Mouse (Mus musculus) liver, embryonic 11.5 days (tissue): ENCODE data around the gene Twnk. TPM values are rescaled to one million over a fixed set of nuclear protein-coding genes. Genes with fewer than 3 reads are reported as not detected.

ENCODE experiments used
- ATAC-seq: fragments of 200-750 bp; cut with Nextera tagmentation; replicated peaks from 2 replicates; pipeline ENCODE4 v1.8.0; 2017; ENCODE audit warnings: moderate number of reproducible peaks, mild to moderate bottlenecking, moderate TSS enrichment, moderate library complexity; ENCODE audit not compliant: low FRiP score
- DNase-seq: peaks from one replicate; pipeline ENCODE4 v3.0.0-alpha.2; 2017; ENCODE audit warnings: low spot score
- H3K27ac ChIP-seq: fragments of 300-500 bp; sonication (generic); 2 replicates; pipeline ENCODE4 v1.5.1; 2014; ENCODE audit warnings: mild to moderate bottlenecking, low read depth, low read length, control low read depth
- H3K27me3 ChIP-seq: fragments of 300-500 bp; sonication (generic); replicated peaks from 2 replicates; pipeline ENCODE4 v1.6.1; 2014; ENCODE audit warnings: low read length, mixed read lengths; ENCODE audit not compliant: control insufficient read depth, insufficient read depth
- H3K36me3 ChIP-seq: fragments of 300-500 bp; sonication (generic); 2 replicates; pipeline ENCODE4 v1.6.1; 2014; ENCODE audit warnings: mild to moderate bottlenecking, low read length, moderate library complexity, mixed read lengths; ENCODE audit not compliant: control insufficient read depth, insufficient read depth
- H3K4me1 ChIP-seq: fragments of 300-500 bp; sonication (generic); replicated peaks from 2 replicates; pipeline ENCODE4 v1.6.1; 2014; ENCODE audit warnings: low read length, mixed read lengths; ENCODE audit not compliant: control insufficient read depth, insufficient read depth
- H3K4me2 ChIP-seq: fragments of 300-500 bp; sonication (generic); 2 replicates; pipeline ENCODE4 v1.6.1; 2014; ENCODE audit warnings: mild to moderate bottlenecking, control low read depth, moderate library complexity
- H3K4me3 ChIP-seq: fragments of 300-500 bp; sonication (generic); 2 replicates; pipeline ENCODE4 v1.5.1; 2014; ENCODE audit warnings: low read depth, low read length, control low read depth
- H3K9ac ChIP-seq: fragments of 300-500 bp; sonication (generic); 2 replicates; pipeline ENCODE4 v1.6.1; 2014; ENCODE audit warnings: low read depth, low read length, control low read depth
- H3K9me3 ChIP-seq: fragments of 300-500 bp; sonication (generic); 2 replicates; pipeline ENCODE4 v1.6.1; 2016; ENCODE audit warnings: low read length, inconsistent platforms, mixed read lengths; ENCODE audit not compliant: control insufficient read depth
- WGBS: fragments of 180-500 bp; shearing (Covaris S2); extraction: QIAGEN DNeasy Blood & Tissue Kit; methylation state at CpG from one replicate; pipeline ENCODE4 v1.1.7; 2014; 5-methylcytosine and 5-hydroxymethylcytosine counted together
- polyA plus RNA-seq: library from polyadenylated mRNA; unstranded; fragments of >200 nt; fragmentation: Nextera tagmentation; extraction: Ambion mirVana; gene quantifications from 2 replicates; pipeline ENCODE4 v1.2.1, GENCODE M21; 2014

Twnk gene
- polyA plus RNA-seq, 1 experiment from 2014 or later: 25.1 TPM

DNA sequence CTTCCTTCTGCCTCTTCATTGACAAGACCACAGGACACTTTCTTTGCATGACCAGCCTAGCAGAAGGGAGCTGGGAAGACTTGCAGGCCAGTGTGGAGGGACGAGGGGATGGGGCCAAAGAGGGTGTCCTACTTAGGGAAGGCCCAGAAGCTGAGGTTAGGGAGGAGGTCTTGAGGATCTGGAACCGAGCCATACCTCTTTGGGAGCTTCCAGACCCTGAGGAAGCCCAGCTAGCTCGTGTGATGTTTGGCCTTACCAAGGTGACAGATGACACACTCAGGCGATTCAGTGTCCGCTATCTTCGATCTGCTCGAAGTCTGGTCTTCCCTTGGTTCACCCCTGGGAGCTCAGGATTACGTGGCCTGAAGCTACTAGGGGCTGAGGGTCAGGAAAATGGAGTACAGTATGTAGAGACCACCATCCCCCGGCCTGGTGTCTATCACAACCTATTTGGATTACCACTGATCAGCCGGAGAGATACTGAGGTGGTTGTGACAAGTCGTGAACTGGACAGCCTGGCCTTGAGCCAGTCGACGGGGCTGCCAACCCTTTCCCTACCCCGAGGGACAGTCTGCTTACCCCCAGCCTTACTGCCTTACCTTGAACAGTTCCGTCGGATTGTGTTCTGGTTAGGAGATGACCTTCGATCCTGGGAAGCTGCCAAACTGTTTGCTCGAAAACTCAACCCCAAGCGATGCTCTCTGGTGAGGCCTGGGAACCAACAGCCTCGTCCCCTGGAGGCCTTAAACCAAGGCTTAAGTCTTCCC lies 2.1 kb downstream of the Twnk start:
- Histone ChIP-seq H3K9me3 (no peaks in the 10 kb centered on the region), H3K9ac (peak overlapping the region; percentile 82), H3K36me3 (peaks cover 46% of the 10 kb centered on the region), H3K27ac (0 out of 2 replicates have a peak overlapping the region, but pooled peaks have one; percentile 55), H3K27me3 (no peaks in the 10 kb centered on the region), H3K4me1 (peaks cover 20% of the 10 kb centered on the region), H3K4me3 (peak overlapping the region; percentile 96), H3K4me2 (peak overlapping the region; percentile 87)
- WGBS: 84% methylated on average over 20 of the region's 20 CpGs
- DNase-seq (no peak), ATAC-seq (no peak)

GRCm38 (mm10) chr19:45010646-45011045 lies 5.2 kb downstream of the Twnk start:
- DNase-seq: no peak
- no peaks in the 10 kb centered on the region for H3K9me3 ChIP-seq
- no peak overlapping the region for H3K27ac ChIP-seq
- no peaks in the 10 kb centered on the region for H3K27me3 ChIP-seq
- 83% methylated on average over 4 of the region's 4 CpGs for WGBS
- peaks cover 30% of the 10 kb centered on the region for H3K4me1 ChIP-seq
- H3K36me3 ChIP-seq: peaks cover 39% of the 10 kb centered on the region
- no peak overlapping the region for H3K4me3 ChIP-seq
- no peak overlapping the region for H3K9ac ChIP-seq
- no peak for ATAC-seq
- H3K4me2 ChIP-seq: no peak overlapping the region

- Histone ChIP-seq H3K27me3 (no peaks in the 10 kb centered on the region), H3K4me2 (no peak overlapping the region; the same call in 1 of the 2 replicates), H3K4me3 (no peak overlapping the region), H3K9me3 (no peaks in the 10 kb centered on the region), H3K9ac (no peak overlapping the region), H3K36me3 (peaks cover 39% of the 10 kb centered on the region), H3K27ac (no peak overlapping the region), H3K4me1 (peaks cover 42% of the 10 kb centered on the region)
- no peak for ATAC-seq
- no peak for DNase-seq
- 86% methylated on average over 8 of the region's 8 CpGs for WGBS
These were observed 6.8 kb downstream of the Twnk start for GRCm38 (mm10) chr19:45012219-45012618.

GRCm38 (mm10) chr19:45012636-45013035 lies 7.2 kb downstream of the Twnk start:
- H3K27me3 ChIP-seq: no peaks in the 10 kb centered on the region
- H3K36me3 ChIP-seq: peaks cover 37% of the 10 kb centered on the region
- H3K9ac ChIP-seq: no peak overlapping the region
- ATAC-seq (no peak), DNase-seq (no peak)
- H3K4me3 ChIP-seq: no peak overlapping the region
- peaks cover 38% of the 10 kb centered on the region for H3K4me1 ChIP-seq
- no peaks in the 10 kb centered on the region for H3K9me3 ChIP-seq
- 0 out of 2 replicates have a peak overlapping the region, but pooled peaks have one; percentile 21 for H3K27ac ChIP-seq
- no peak overlapping the region; the same call in 1 of the 2 replicates for H3K4me2 ChIP-seq
- WGBS: 52% methylated on average over 6 of the region's 6 CpGs

GRCm38 (mm10) chr19:45013581-45014225 lies 8.2 kb downstream of the Twnk start:
- 43% methylated on average over 6 of the region's 6 CpGs for whole genome bisulfite sequencing

DNA sequence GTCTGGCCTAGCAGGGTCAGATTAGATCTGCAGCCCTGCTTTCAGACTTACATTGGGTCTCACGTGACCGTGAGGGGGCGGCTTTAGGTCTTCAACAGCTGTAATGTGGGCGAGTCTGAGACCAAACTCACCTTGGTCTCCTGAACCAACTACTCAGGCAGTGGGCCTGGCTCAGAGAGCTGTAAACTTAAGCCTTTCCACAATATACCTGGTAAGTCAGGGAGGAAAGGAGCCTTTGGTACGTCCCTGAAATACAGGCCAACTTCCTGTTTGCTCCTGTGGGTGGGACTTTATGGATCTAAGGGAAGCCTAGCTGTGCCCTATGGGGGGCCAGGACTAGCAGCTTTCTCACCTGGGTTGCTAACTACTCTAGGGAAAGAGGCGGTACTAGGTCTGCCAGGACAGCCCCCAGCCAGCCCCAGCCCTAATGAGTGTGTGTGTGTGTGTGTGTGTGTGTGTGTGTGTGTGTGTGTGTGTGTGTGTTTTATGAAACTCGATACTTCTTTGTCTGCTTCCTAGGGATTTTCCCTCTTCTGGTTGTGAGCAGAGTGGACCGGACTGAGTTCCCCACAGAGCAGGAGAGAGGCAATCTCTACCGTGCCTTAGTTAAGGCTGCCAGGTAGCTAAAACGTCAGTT lies 9.0 kb downstream of the Twnk start, which contains the start of gene Lzts2:
Lzts2 (plus strand) TSS at position 80 of the 637 bp plus-strand sequence.
- Histone ChIP-seq H3K9ac (peak within 1 kb of the TSS; percentile 83), H3K4me1 (peaks cover 40% of the 10 kb centered on the region), H3K27ac (peak within 1 kb of the TSS; percentile 87), H3K9me3 (no peaks in the 10 kb centered on the region), H3K4me2 (peak within 1 kb of the TSS; percentile 99), H3K36me3 (peaks cover 25% of the 10 kb centered on the region), H3K4me3 (peak within 1 kb of the TSS; percentile 70), H3K27me3 (no peaks in the 10 kb centered on the region)
- DNase-seq: no peak
- ATAC-seq: peak; percentile 13; the same call in 1 of the 2 replicates
- 5% methylated on average over 10 of the region's 10 CpGs for WGBS

More at GRCm38 (mm10) chr19:45013581-45014225, 8.2 kb downstream of the Twnk start:
- H3K9ac ChIP-seq: no peak overlapping the region; the same call in 1 of the 2 replicates
- H3K27me3 ChIP-seq: no peaks in the 10 kb centered on the region
- H3K9me3 ChIP-seq: no peaks in the 10 kb centered on the region
- H3K4me1 ChIP-seq: peaks cover 37% of the 10 kb centered on the region
- DNase-seq (no peak), ATAC-seq (no peak)
- peaks cover 28% of the 10 kb centered on the region for H3K36me3 ChIP-seq
- peak overlapping the region; percentile 99 for H3K4me2 ChIP-seq
- H3K4me3 ChIP-seq: no peak overlapping the region
- H3K27ac ChIP-seq: peak overlapping the region; percentile 87; the same call in 1 of the 2 replicates

GRCm38 (mm10) chr19:45014981-45015402 lies 9.5 kb downstream of the Twnk start:
- no peaks in the 10 kb centered on the region for H3K27me3 ChIP-seq
- peaks cover 41% of the 10 kb centered on the region for H3K4me1 ChIP-seq
- ATAC-seq: peak; percentile 27
- H3K4me3 ChIP-seq: peak overlapping the region; percentile 70
- peak overlapping the region; percentile 83 for H3K9ac ChIP-seq
- H3K27ac ChIP-seq: peak overlapping the region; percentile 87
- peak; percentile 68 for DNase-seq
- no peaks in the 10 kb centered on the region for H3K9me3 ChIP-seq
- peaks cover 25% of the 10 kb centered on the region for H3K36me3 ChIP-seq
- peak overlapping the region; percentile 99 for H3K4me2 ChIP-seq
- WGBS: under 1% methylated on average over 25 of the region's 25 CpGs

DNA sequence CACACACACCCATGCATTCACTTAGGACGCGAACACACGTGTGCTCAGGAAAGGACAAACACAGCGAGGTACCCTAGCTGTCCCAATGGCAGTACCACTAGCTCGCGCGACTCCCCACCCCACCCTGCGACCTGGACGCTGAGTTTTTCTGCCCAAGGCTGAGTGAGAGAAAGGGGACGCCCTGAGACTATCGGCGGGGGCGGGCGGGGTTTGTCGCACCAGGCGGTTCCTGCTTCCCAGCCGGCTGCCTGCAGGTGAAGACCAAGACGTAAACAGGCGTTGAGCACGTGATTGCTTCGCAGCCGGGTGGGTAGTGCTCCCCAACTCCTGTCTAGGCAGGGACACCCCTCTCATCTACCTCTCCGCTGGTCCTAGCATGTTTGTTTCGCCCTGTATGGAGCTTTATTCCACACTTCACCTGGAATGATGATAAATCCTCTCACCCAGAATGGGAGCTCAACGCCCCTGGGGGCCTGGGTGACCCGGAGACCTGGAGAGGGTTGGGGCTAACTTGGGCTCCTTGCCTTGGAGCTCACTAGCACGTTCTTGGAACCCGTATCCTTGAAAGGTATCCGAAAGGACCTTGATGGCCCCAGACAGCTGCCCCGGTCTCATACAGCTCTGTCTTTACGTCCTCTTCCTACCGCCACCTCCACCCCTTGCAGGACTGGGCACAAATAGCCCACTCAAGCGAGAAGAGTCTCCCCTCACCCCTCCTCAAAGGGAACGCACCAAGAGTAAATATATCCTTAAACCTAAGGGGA lies 10.2 kb downstream of the Twnk start:
- DNase-seq (peak; percentile 65), ATAC-seq (peak; percentile 39)
- Histone ChIP-seq H3K27me3 (no peaks in the 10 kb centered on the region), H3K27ac (peak overlapping the region; percentile 87), H3K4me1 (peaks cover 48% of the 10 kb centered on the region), H3K4me2 (peak overlapping the region; percentile 99), H3K36me3 (peaks cover 18% of the 10 kb centered on the region), H3K9ac (peak overlapping the region; percentile 83), H3K9me3 (no peaks in the 10 kb centered on the region), H3K4me3 (peak overlapping the region; percentile 70)
- WGBS: under 1% methylated on average over 34 of the region's 34 CpGs
